Mouse (Mus musculus): ENCODE data around the gene Adamts16. TPM values are rescaled to one million over a fixed set of nuclear protein-coding genes. Genes with fewer than 3 reads are reported as not detected.
A peak's percentile ranks its signal among the peaks of the same experiment; 100 is the strongest.

The Adamts16 gene
- total RNA-seq, 2 experiments from 2014 or later = 5.5 to 5.7 TPM

DNA sequence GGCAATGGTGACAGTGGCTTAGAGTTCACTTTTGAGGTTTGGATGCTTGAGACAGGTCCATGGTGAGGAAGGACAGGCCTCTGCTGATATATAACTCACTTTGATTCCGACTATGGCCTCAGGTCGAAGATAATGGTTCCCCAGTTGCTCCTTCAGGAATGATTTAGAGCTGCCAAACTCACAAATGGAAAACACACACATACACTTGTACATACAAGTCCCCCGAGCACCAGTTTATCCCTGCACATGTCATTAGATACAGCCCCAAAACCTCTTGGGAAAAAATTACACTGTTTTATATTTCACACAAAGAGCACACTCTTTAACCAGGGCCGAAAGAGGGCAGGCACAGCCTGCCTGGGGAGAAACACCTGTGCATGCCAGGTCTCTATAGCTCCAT lies 14.1 kb downstream of the Adamts16 start:
- TF ChIP-seq CTCF (IDR thresholded peaks at IDR 0.05) = no peak
- no peak overlapping the region for H3K4me3 ChIP-seq
- H3K27ac ChIP-seq = no peak overlapping the region
- no peak for DNase-seq (ENCODE audit: extremely low spot score in 1 of 2, low spot score in 2 of 2)
- intact Hi-C loops (cut with DNase I) = no loop called here

DNA sequence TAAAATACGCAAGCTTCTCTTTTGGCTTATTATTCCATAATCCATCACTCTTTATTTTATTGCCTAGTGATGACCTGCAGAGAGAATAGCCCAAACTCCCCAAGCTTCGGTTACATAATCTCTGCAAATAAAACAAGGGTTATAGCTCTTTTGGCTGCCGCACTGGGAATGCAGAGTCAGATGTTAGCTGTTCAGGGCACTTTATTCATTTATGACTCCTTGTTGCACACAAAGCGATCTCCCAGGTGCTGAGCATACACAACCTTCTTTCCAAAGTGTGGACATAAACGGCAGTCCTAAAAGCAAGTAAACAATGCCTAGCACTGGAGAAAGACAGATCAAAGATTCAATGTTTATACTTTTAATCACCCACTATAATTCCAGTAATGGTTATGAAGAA lies 16.3 kb downstream of the Adamts16 start:
- Histone ChIP-seq H3K4me3 (no peak overlapping the region), H3K27ac (no peak overlapping the region)
- intact Hi-C loops (cut with DNase I) = no loop called here
- no peak for TF ChIP-seq CTCF (IDR thresholded peaks at IDR 0.05)
- DNase-seq (ENCODE audit: extremely low spot score in 1 of 2, low spot score in 2 of 2) = no peak

DNA sequence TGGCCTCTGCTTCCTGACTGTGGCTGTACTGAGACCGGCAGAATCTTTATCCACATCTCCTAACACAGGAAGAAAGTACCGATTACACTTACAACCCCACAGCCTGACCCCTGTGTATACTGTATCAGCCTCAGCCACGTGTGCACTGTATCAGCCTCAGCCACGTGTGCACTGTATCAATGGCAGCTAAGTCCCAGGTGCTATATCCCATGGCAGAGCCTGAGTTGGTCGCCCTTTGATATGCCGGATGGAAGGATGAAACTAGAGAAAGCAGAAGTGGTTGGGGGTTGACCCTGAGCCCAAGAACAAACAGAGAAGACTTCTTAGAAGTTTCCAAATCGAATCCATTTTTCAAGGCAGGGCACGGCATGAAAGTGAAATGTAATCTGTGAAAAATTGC lies 17.9 kb downstream of the Adamts16 start:
- TF ChIP-seq CTCF (IDR thresholded peaks at IDR 0.05) = no peak

DNA sequence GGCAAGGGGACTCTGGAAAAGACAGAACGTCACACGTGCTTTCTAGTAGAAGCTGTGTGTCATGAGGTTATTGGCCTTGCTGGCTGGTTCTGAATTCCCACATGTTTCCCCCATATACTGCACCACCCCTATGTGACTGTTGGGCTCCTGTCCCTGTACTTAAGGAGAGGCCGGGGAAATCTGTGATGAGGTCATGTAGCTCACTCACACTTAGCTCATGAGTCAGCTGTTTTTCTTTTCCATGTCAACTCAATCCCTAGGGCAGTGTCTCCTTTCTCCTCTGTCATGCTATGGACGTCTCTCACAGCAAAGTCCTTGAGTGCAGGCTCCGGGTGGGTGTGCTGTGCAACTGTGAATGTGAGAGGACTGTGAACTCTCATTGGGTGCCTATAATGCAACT lies 22.6 kb downstream of the Adamts16 start:
- no peak overlapping the region for H3K4me3 ChIP-seq
- intact Hi-C loops (cut with DNase I) = no loop called here
- TF ChIP-seq CTCF (IDR thresholded peaks at IDR 0.05) = no peak
- H3K27ac ChIP-seq = no peak overlapping the region
- no peak for DNase-seq (ENCODE audit: extremely low spot score in 1 of 2, low spot score in 2 of 2)

More for the DNA sequence above, 17.9 kb downstream of the Adamts16 start:
- intact Hi-C loops (cut with DNase I) = no loop called here
- Histone ChIP-seq H3K4me3 (no peak overlapping the region), H3K27ac (no peak overlapping the region)
- DNase-seq (ENCODE audit: extremely low spot score in 1 of 2, low spot score in 2 of 2) = no peak

DNA sequence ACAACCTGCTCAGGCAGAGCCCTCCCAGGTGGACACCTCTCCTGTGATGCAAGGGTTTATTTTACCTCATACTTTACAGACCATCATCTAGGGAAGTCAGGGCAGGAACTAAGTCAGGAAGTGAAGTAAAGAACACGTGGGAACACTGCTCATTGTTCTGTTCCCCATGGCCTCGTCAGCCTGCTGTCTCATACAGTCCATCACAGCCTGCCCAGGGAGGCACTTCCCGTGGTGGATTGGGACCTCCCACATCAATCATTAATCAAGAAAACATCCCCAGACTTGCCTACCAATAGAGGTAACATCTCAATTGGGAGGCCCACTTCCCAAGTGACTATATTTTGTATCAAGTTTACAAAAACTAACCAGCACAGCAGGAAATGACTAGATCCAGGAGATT lies 27.2 kb downstream of the Adamts16 start:
- DNase-seq (ENCODE audit: extremely low spot score in 1 of 2, low spot score in 2 of 2) = no peak
- intact Hi-C loops (cut with DNase I) = no loop called here
- Histone ChIP-seq H3K27ac (no peak overlapping the region), H3K4me3 (no peak overlapping the region)
- no peak for TF ChIP-seq CTCF (IDR thresholded peaks at IDR 0.05)

DNA sequence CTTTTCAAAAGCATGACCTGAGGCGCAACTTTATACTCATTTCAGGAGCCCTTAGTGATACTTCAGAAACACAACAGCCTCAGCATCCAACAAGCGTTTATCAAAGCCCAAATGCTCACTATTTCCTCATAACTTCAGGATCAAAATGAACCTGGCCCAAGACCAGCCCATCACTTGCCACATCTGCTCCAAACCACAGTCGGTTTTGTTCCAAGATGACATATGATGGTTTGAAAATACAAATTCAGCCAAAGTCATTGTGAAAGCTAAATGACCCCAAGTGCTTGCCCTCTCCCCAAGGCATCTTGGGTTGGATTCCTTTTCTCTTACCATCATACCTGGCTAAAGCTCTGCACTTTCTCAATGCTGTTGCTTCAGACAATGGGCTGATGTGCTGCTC lies 36.1 kb downstream of the Adamts16 start:
- no peak for DNase-seq (ENCODE audit: extremely low spot score in 1 of 2, low spot score in 2 of 2)
- Histone ChIP-seq H3K27ac (no peak overlapping the region), H3K4me3 (no peak overlapping the region)
- no peak for TF ChIP-seq CTCF (IDR thresholded peaks at IDR 0.05)
- intact Hi-C loops (cut with DNase I) = no loop called here

DNA sequence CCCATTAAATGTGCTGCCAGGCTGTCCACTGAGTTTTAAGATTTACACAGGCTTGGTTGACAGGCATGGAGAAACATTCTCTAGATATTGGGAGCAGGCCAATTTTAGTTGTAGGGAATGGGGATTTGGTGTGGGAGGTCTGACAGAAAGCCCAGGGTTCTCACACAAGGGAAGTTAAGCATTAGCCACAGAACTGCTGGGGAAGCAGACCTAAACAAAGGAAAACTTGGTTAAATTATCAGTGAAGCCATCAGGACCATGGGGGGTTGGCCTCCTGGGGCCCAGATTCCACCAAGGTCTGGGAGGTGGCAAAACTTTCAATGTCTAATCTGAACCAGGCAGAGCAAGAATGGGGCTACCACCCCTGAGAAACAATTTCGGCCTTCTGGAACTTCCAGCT lies 38.8 kb downstream of the Adamts16 start:
- intact Hi-C loops (cut with DNase I) = no loop called here
- no peak for DNase-seq (ENCODE audit: extremely low spot score in 1 of 2, low spot score in 2 of 2)
- Histone ChIP-seq H3K4me3 (no peak overlapping the region), H3K27ac (no peak overlapping the region)
- TF ChIP-seq CTCF (IDR thresholded peaks at IDR 0.05) = no peak

DNA sequence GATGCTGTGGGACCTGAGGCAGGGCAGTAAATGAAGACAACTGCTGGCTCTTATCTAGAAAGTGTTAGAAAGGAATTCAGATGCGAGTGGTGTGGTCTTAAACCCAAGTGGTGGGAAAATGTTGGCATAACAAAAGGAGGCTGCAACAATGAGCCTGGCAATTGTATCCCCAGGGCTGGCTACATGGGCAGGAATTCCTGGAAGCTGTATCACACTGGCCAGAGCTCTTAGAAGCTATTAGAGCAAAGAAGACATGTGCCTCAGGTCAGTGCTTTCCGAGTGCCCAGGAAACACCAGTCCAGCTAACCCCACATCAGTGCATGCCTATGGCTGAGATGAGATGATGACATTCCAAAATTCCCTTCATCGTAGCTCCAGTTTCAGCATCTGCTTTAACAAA lies 42.3 kb downstream of the Adamts16 start:
- no peak for TF ChIP-seq CTCF (IDR thresholded peaks at IDR 0.05)
- Histone ChIP-seq H3K4me3 (no peak overlapping the region), H3K27ac (no peak overlapping the region)
- intact Hi-C loops (cut with DNase I) = loop anchor here (5.0 kb wide), 1 partner anchor 87 kb away; no protein-coding TSS in a partner anchor
- no peak for DNase-seq (ENCODE audit: extremely low spot score in 1 of 2, low spot score in 2 of 2)

DNA sequence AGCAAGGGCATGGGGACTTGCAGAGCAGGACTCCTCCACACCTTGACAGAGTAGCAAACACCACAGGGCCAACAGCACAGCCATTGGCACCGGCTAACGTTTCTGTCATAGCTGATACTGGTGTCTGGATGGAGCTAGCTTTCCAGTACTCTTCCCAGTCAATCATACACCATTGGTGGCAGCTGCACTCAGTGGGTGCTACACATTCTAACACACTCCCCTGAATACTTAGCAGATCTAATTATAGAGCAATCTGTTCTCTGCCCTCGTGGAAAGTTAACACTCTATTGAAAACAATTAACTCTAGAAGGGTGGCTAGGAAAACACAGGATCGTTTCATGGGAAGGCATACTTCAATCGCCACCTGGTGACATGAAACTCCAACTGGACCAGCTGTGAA lies 43.2 kb downstream of the Adamts16 start:
- intact Hi-C loops (cut with DNase I) = loop anchor here (5.0 kb wide), 1 partner anchor 86 kb away; no protein-coding TSS in a partner anchor
- TF ChIP-seq CTCF (IDR thresholded peaks at IDR 0.05) = no peak
- H3K27ac ChIP-seq = peak overlapping the region; percentile 18; the same call in 1 of the 2 replicates
- peak; percentile 17 to 25 for DNase-seq (ENCODE audit: extremely low spot score in 1 of 2, low spot score in 2 of 2)
- no peak overlapping the region for H3K4me3 ChIP-seq

DNA sequence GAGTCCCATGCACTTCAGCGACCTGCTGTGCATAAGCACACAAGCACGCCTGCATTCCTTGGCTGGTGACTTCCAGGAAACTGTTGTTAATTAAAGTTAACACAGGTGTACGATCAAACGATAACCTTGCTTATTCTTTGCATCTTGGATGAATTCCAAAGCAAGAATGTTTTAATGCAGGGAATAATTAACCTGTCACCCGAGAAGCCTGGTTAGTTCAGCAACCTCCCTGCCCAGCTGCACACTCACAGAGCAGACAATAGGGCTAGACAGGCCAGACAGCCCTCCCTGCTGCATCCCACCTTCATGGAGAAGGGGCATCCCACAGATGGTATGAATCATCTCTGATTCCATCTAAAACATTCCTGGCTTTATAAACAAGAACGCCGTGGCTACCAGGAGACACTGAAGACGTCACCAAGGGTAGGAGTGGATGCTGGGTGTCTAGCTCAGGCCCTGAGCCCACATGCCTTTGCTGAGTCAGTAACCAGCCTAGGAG lies 47.5 kb downstream of the Adamts16 start:
- intact Hi-C loops (cut with DNase I) = no loop called here
- no peak for TF ChIP-seq CTCF (IDR thresholded peaks at IDR 0.05)
- no peak overlapping the region for H3K4me3 ChIP-seq
- DNase-seq (ENCODE audit: extremely low spot score in 1 of 2, low spot score in 2 of 2) = peak; percentile 23 to 39
- peak overlapping the region; percentile 53 for H3K27ac ChIP-seq

DNA sequence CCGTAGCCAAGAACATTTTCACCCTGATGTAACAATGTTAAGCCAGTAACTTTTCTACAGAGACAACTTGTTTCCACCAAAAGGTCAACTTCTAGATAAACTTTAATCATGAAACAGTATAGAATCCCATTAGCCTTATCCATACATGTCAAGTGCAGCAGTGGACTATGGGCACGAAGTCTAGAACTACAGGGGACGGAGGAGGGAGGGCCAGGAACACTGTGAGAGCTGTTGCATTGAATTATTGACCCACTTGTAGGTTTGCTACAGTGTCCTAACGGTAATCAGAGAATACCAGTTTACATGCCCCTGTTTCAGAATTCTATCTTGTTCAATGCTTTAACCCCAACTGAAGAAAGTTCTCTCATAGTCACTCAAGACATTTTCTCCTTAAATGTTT lies 48.0 kb downstream of the Adamts16 start:
- no peak overlapping the region for H3K27ac ChIP-seq
- intact Hi-C loops (cut with DNase I) = no loop called here
- TF ChIP-seq CTCF (IDR thresholded peaks at IDR 0.05) = no peak
- DNase-seq (ENCODE audit: extremely low spot score in 1 of 2, low spot score in 2 of 2) = no peak
- no peak overlapping the region for H3K4me3 ChIP-seq

DNA sequence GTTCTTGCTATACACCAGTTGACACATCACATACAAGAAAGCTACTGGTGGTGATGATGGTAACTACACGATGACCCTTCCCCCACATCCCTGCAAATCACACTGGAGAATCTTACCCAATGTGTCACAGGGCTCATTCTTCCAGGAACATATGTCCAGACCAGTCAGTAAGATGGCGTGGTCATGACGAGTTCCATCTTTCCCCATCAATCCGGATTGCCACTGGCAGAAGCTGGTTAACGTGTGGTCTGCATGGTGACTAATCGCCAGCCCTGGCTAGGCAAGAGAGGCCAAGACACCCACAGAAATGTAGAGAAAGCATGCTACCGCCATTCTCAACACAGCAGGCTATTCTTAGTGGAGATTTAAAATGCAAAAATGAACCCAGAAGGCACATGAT lies 48.7 kb downstream of the Adamts16 start:
- Histone ChIP-seq H3K4me3 (no peak overlapping the region), H3K27ac (no peak overlapping the region)
- intact Hi-C loops (cut with DNase I) = no loop called here
- no peak for DNase-seq (ENCODE audit: extremely low spot score in 1 of 2, low spot score in 2 of 2)
- TF ChIP-seq CTCF (IDR thresholded peaks at IDR 0.05) = no peak

DNA sequence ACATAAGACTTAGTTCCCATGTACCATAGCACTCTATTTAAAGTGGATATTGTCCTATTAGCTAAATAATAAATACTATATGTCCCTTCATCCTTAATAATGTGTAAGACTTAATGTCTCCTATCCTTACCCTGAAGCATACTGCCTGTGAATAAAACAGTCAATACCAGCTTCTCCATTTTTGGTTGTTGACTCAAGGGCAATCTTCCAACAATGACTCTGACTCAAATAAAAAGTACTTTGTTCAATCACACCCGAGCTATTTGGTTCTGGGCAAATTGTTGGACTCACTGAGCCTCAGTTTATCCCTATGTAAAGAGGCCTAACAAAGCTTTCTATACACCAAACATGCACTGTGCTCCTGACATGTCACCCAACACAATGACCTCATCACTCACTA lies 51.8 kb downstream of the Adamts16 start:
- H3K27ac ChIP-seq = no peak overlapping the region
- no peak for TF ChIP-seq CTCF (IDR thresholded peaks at IDR 0.05)
- intact Hi-C loops (cut with DNase I) = no loop called here
- no peak overlapping the region for H3K4me3 ChIP-seq
- no peak for DNase-seq (ENCODE audit: extremely low spot score in 1 of 2, low spot score in 2 of 2)

Data from left cerebral cortex, adult 2 months (tissue).